22 mouse cellular contexts compared by ENCODE assay signal in genomic region chr19:14610542-14611317, GRCm38 (mm10). TPM values are rescaled to one million over a fixed set of nuclear protein-coding genes. Genes with fewer than 3 reads are reported as not detected.
A peak's percentile ranks its signal among the peaks of the same experiment; 100 is the strongest.
DNase-seq lines count a peak whose midpoint lies in the region; ATAC-seq and TF ChIP-seq lines count a peak whose summit lies in the region.
"Had no signal": no experiment of that assay in that cellular context is flagged by ENCODE, and none has a peak within 500 bp of the region (broad histone marks: within the 10 kb centered on the region; RNA-seq: fewer than 3 reads in every experiment).

No protein-coding gene starts in this region.

- H3K79me2 ChIP-seq in liver, adult 2 months (ENCODE audit: control insufficient read depth, insufficient read depth, low read length) = no peaks in the 10 kb centered on the region

- peaks cover 4% of the 10 kb centered on the region for H3K4me1 ChIP-seq in liver, adult 2 months (ENCODE audit: control insufficient read depth, insufficient read depth, low read length)
- H3K4me1 ChIP-seq in liver, embryonic 12.5 days = 0 out of 2 replicates have a peak, but pooled peaks cover 3% of the 10 kb centered on the region
- no peaks in the 10 kb centered on the region for H3K4me1 ChIP-seq in lung, embryonic 16.5 days (replicated peaks; ENCODE audit: control insufficient read depth, insufficient read depth, low read length)
- no peaks in the 10 kb centered on the region for H3K4me1 ChIP-seq in forebrain, postnatal 0 days (ENCODE audit: insufficient read depth)
- H3K4me1 ChIP-seq: embryonic facial prominence, embryonic 10.5 days; heart, embryonic 10.5 days had no signal

- no peak overlapping the region for H3K4me3 ChIP-seq in liver, adult 2 months (ENCODE audit: insufficient read depth, low read depth, low read length)
- H3K4me3 ChIP-seq in liver, embryonic 12.5 days = no peak overlapping the region
- no peak overlapping the region for H3K4me3 ChIP-seq in lung, embryonic 16.5 days (ENCODE audit: low read length)
- H3K4me3 ChIP-seq in forebrain, postnatal 0 days (ENCODE audit: low read depth, low read length) = no peak overlapping the region
- H3K4me3 ChIP-seq: embryonic facial prominence, embryonic 10.5 days; heart, embryonic 10.5 days; hindbrain, embryonic 10.5 days had no signal

- H3K27ac ChIP-seq in liver, adult 2 months (replicated peaks; ENCODE audit: insufficient read depth, low read depth, low read length) = no peak overlapping the region
- H3K27ac ChIP-seq in liver, embryonic 12.5 days = no peak overlapping the region
- H3K27ac ChIP-seq in lung, embryonic 16.5 days (ENCODE audit: low read length) = no peak overlapping the region
- H3K27ac ChIP-seq in forebrain, postnatal 0 days (ENCODE audit: low read depth, low read length) = no peak overlapping the region
- H3K27ac ChIP-seq: embryonic facial prominence, embryonic 10.5 days; heart, embryonic 10.5 days; hindbrain, embryonic 10.5 days; hindbrain, embryonic 14.5 days had no signal

- WGBS in liver, adult 2 months = 48% methylated on average over 8 of the region's 8 CpGs
- 45% methylated on average over 8 of the region's 8 CpGs for WGBS in liver, embryonic 12.5 days (ENCODE audit: insufficient replicate concordance)
- 42% methylated on average over 8 of the region's 8 CpGs for WGBS in lung, embryonic 16.5 days
- 69% methylated on average over 8 of the region's 8 CpGs for WGBS in forebrain, postnatal 0 days

- H3K4me2 ChIP-seq in liver, embryonic 12.5 days = no peak overlapping the region
- no peak overlapping the region for H3K4me2 ChIP-seq in lung, embryonic 16.5 days (ENCODE audit: low read depth, low read length)
- no peak overlapping the region for H3K4me2 ChIP-seq in forebrain, postnatal 0 days (ENCODE audit: low read depth)
- H3K4me2 ChIP-seq: hindbrain, embryonic 14.5 days had no signal

- TF ChIP-seq POLR2A in liver, adult 2 months (IDR thresholded peaks at IDR 0.05; ENCODE audit: extremely low read depth, insufficient read depth, low read length) = no peak

- no peaks in the 10 kb centered on the region for H3K9me3 ChIP-seq in liver, embryonic 12.5 days (replicated peaks)
- no peaks in the 10 kb centered on the region for H3K9me3 ChIP-seq in lung, embryonic 16.5 days (ENCODE audit: control insufficient read depth, low read length)
- no peaks in the 10 kb centered on the region for H3K9me3 ChIP-seq in forebrain, postnatal 0 days (ENCODE audit: low read length)
- H3K9me3 ChIP-seq: embryonic facial prominence, embryonic 10.5 days; heart, embryonic 10.5 days; hindbrain, embryonic 10.5 days had no signal

- H3K9ac ChIP-seq in liver, adult 2 months (ENCODE audit: low read depth, low read length) = no peak overlapping the region
- no peak overlapping the region for H3K9ac ChIP-seq in liver, embryonic 12.5 days
- no peak overlapping the region for H3K9ac ChIP-seq in lung, embryonic 16.5 days (ENCODE audit: low read length)
- no peak overlapping the region for H3K9ac ChIP-seq in forebrain, postnatal 0 days
- H3K9ac ChIP-seq: hindbrain, embryonic 14.5 days had no signal

- no peak for TF ChIP-seq CTCF in liver, adult 2 months (IDR thresholded peaks at IDR 0.05; ENCODE audit: low read depth, low read length)
- no peak for TF ChIP-seq CTCF in forebrain, postnatal 0 days (IDR thresholded peaks at IDR 0.05; ENCODE audit: low read depth)

- peak; percentile 25 for DNase-seq in liver, adult 2 months (ENCODE audit: extremely low read depth, low read depth, low spot score)
- DNase-seq in lung, postnatal 36 days = peak; percentile 64
- no peak for DNase-seq in forebrain, postnatal 0 days
- no peak for DNase-seq in cerebellum, postnatal 4 days (ENCODE audit: low spot score in 2 of 2)
- DNase-seq: adrenal gland, postnatal 14 days; cerebellum, adult 11-12 months; cerebellum, adult 9-10 months; cerebellum, postnatal 36 days; gastrocnemius, postnatal 36 days; heart, adult 18-20 months; heart, postnatal 10 days had no signal

- no peaks in the 10 kb centered on the region for H3K36me3 ChIP-seq in liver, adult 2 months (ENCODE audit: control insufficient read depth, insufficient read depth, low read length)
- H3K36me3 ChIP-seq in liver, embryonic 12.5 days = no peaks in the 10 kb centered on the region
- H3K36me3 ChIP-seq in lung, embryonic 16.5 days (ENCODE audit: control insufficient read depth, insufficient read depth, low read length) = no peaks in the 10 kb centered on the region
- no peaks in the 10 kb centered on the region for H3K36me3 ChIP-seq in forebrain, postnatal 0 days (ENCODE audit: insufficient read depth)
- H3K36me3 ChIP-seq: embryonic facial prominence, embryonic 10.5 days; heart, embryonic 10.5 days; hindbrain, embryonic 10.5 days had no signal

- ATAC-seq in liver, embryonic 12.5 days = no peak
- ATAC-seq in hematopoietic stem cell, adult 5-6 weeks (replicated peaks in 1 of 2; ENCODE audit: insufficient read depth in 1 of 2, low FRiP score in 2 of 2, low TSS enrichment in 1 of 2, low read depth in 1 of 2, poor library complexity in 2 of 2, severe bottlenecking in 2 of 2) = peak; percentile 25 to 56; a peak in 2 of 4 replicates
- 0 out of 2 replicates have a peak, but pooled peaks have one; percentile 20 for ATAC-seq in lung, embryonic 16.5 days (ENCODE audit: low read depth)
- no peak for ATAC-seq in forebrain, postnatal 0 days
- ATAC-seq: activated CD4-positive, CD25-positive, alpha-beta regulatory T cell, adult 4 months; forebrain, embryonic 14.5 days; Patski had no signal

- no peaks in the 10 kb centered on the region for H3K27me3 ChIP-seq in liver, adult 2 months (ENCODE audit: control insufficient read depth, insufficient read depth, low read length)
- peaks cover 6% of the 10 kb centered on the region for H3K27me3 ChIP-seq in liver, embryonic 12.5 days (replicated peaks)
- H3K27me3 ChIP-seq in lung, embryonic 16.5 days (ENCODE audit: control insufficient read depth, insufficient read depth, low read depth, low read length) = no peaks in the 10 kb centered on the region; the same call in 1 of the 2 replicates
- H3K27me3 ChIP-seq in forebrain, postnatal 0 days (ENCODE audit: insufficient read depth, low read length) = no peaks in the 10 kb centered on the region
- H3K27me3 ChIP-seq: CH12.LX had no signal

RNA-seq across cellular contexts. Expression of gene Tle4, which starts 12.9 kb away (rescaled TPM):
- total RNA-seq in liver, adult 2 months (2014; rRNA removed) = 5.4 and 7.2 TPM in 2 replicates
- polyA plus RNA-seq in liver, adult 2 months (2012; rRNA removed) = 4.0 and 5.5 TPM in 2 replicates
- polyA plus RNA-seq in liver, embryonic 12.5 days (2016; fragmentation: Nextera tagmentation; extraction: Ambion mirVana) = 9.4 and 9.7 TPM in 2 replicates
- total RNA-seq in hematopoietic stem cell, adult 5-6 weeks (2017) = 21.5 and 35.5 TPM in 2 replicates
- polyA plus RNA-seq in lung, embryonic 16.5 days (2015; fragmentation: Nextera tagmentation; extraction: Ambion mirVana) = 12.0 and 12.3 TPM in 2 replicates
- total RNA-seq in forebrain, postnatal 0 days (2014; rRNA removed) = 70.1 and 82.7 TPM in 2 replicates
- polyA plus RNA-seq in forebrain, postnatal 0 days (2015; fragmentation: Nextera tagmentation; extraction: Ambion mirVana) = 22.2 and 22.9 TPM in 2 replicates

Comparison
In these comparisons a context has a peak if more than half of its experiments do, and no peak if none do; other contexts are left out.
1. DNase-seq: peak in liver, adult 2 months (single experiment) and lung, postnatal 36 days (single experiment); none in forebrain, postnatal 0 days (single experiment) and cerebellum, postnatal 4 days (0 of 2).
2. ATAC-seq: peak in hematopoietic stem cell, adult 5-6 weeks (2 of 2) and lung, embryonic 16.5 days (single experiment); none in liver, embryonic 12.5 days (single experiment) and forebrain, postnatal 0 days (single experiment).